Mouse (Mus musculus) hindbrain, postnatal 0 days (tissue): ENCODE measurements around the gene Xpnpep3. TPM values are rescaled to one million over a fixed set of nuclear protein-coding genes. Genes with fewer than 3 reads are reported as not detected.
A peak's percentile ranks its signal among the peaks of the same experiment; 100 is the strongest.

ENCODE experiments used
- ATAC-seq: fragments of 200-750 bp; cut with Nextera tagmentation; 2 replicates; pipeline ENCODE4 v1.8.0; 2017; ENCODE audit warnings: mild to moderate bottlenecking, moderate TSS enrichment, moderate library complexity
- DNase-seq: peaks from one replicate; pipeline ENCODE4 v3.0.0-alpha.2; 2015; ENCODE audit warnings: low spot score
- H3K27ac ChIP-seq: fragments of 300-500 bp; sonication (generic); 2 replicates; pipeline ENCODE4 v1.5.1; 2014; ENCODE audit warnings: mild to moderate bottlenecking
- H3K27me3 ChIP-seq: fragments of 300-500 bp; sonication (generic); 2 replicates; pipeline ENCODE4 v1.6.1; 2014; ENCODE audit warnings: low read length, mixed read lengths; ENCODE audit not compliant: insufficient read depth
- H3K36me3 ChIP-seq: fragments of 300-500 bp; sonication (generic); 2 replicates; pipeline ENCODE4 v1.6.1; 2014; ENCODE audit warnings: low read length, mixed read lengths; ENCODE audit not compliant: insufficient read depth
- H3K4me1 ChIP-seq: fragments of 300-500 bp; sonication (generic); 2 replicates; pipeline ENCODE4 v1.6.1; 2014; ENCODE audit warnings: antibody characterized with exemption, low read length, mixed read lengths; ENCODE audit not compliant: insufficient read depth
- H3K4me2 ChIP-seq: fragments of 300-500 bp; sonication (generic); 2 replicates; pipeline ENCODE4 v1.6.1; 2014; ENCODE audit warnings: low read depth, mild to moderate bottlenecking, low read length, moderate library complexity, mixed read lengths
- H3K4me3 ChIP-seq: fragments of 300-500 bp; sonication (generic); 2 replicates; pipeline ENCODE4 v1.5.1; 2014; ENCODE audit warnings: low read length
- H3K9ac ChIP-seq: fragments of 300-500 bp; sonication (generic); replicated peaks from 2 replicates; pipeline ENCODE4 v1.6.1; 2014; ENCODE audit warnings: mild to moderate bottlenecking, low read length, moderate library complexity, mixed read lengths
- H3K9me3 ChIP-seq: fragments of 300-500 bp; sonication (generic); 2 replicates; pipeline ENCODE4 v1.6.1; 2016; ENCODE audit warnings: low read length, mixed read lengths
- CTCF ChIP-seq: IDR thresholded peaks from 2 replicates; pipeline ENCODE4 v1.5.1; 2016; ENCODE audit warnings: antibody characterized with exemption, control low read depth, low read depth
- WGBS: fragments of 180-500 bp; shearing (Covaris S2); extraction: QIAGEN DNeasy Blood & Tissue Kit; methylation state at CpG from one replicate; pipeline ENCODE4 v1.1.7; 2014; 5-methylcytosine and 5-hydroxymethylcytosine counted together
- polyA plus RNA-seq: library from polyadenylated mRNA; unstranded; fragments of >200 nt; fragmentation: Nextera tagmentation; extraction: Ambion mirVana; gene quantifications from 2 replicates; pipeline ENCODE4 v1.2.1, GENCODE M21; 2015
- total RNA-seq: library from RNA; depleted of rRNA; stranded (reverse); fragments of >200 nt; gene quantifications from 2 replicates; pipeline ENCODE4 v1.2.3, GENCODE M21; 2014; rRNA removed

Gene Xpnpep3
- 7.7 and 12.7 TPM in 2 replicates for total RNA-seq
- polyA plus RNA-seq = 6.5 and 6.7 TPM in 2 replicates

DNA sequence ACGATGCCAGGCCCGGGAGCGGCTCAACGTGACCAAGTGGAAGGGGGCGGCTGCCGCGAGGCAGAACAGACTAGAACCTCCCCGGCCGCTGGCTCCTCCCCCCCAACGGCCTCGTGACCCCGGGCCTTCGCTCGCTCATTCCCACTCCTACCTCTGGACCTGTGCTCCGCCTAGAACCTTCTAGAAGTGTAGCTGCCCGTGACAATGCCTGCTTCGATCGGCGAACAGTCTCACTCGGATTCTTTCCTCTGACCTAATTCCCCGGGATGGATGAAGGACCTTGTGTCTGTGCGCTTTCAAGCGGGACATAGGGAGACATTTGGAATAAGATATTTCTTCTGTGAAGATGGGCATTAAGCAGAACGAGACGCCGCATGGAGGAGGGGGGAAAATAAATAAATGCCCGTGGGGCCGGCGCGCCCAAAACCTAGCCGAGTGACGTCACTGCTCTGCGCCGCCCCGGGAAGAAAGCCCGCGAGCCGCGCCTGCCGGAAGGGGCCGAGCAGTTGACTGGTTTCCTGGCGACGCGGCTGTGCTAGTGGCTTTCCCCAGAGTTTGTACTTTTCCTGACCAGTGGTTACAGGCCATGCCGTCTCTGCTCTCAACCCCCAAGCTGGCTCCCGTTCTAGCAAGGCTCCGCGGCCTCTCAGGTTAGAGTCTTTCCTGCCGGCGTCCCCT lies at the start of gene Xpnpep3, which contains the start of gene St13:
Gene Xpnpep3, plus strand, starts transcription at position 501 of the 678 bp plus-strand sequence.
Gene St13, minus strand, starts transcription at position 440 of the 678 bp plus-strand sequence.
- H3K4me3 ChIP-seq = peak within 1 kb of the TSS; percentile 94
- peak within 1 kb of the TSS; percentile 91 for H3K9ac ChIP-seq
- no peaks in the 10 kb centered on the region for H3K9me3 ChIP-seq
- under 1% methylated on average over 50 of the region's 50 CpGs for WGBS
- H3K4me1 ChIP-seq = peaks cover 6% of the 10 kb centered on the region; the same call in 1 of the 2 replicates
- peak; percentile 100 for ATAC-seq
- no peaks in the 10 kb centered on the region for H3K36me3 ChIP-seq
- peak; percentile 98 for DNase-seq
- peak within 1 kb of the TSS; percentile 70 for H3K4me2 ChIP-seq
- H3K27me3 ChIP-seq = no peaks in the 10 kb centered on the region
- peak within 1 kb of the TSS; percentile 97 for H3K27ac ChIP-seq
- TF ChIP-seq CTCF = no peak

DNA sequence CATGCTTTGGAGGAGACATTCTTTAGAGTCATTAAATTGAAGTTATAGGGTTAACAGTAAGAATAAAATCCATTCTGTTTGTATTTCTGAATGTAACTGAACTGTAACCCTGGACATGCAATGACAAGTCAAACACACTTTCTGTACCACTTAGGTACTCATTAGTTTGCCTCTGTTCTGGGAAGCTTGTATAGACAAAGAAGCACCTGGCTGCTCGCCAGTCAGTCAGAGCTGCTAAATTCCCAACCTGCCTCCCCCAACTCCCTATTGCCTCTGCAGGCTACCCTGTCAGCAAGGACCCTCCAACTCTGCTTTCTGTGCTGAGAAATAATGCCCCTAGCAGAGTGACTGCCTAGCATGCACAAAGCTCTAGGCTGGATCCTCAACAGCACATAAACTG lies 49.5 kb upstream of the Xpnpep3 start:
- Histone ChIP-seq H3K4me1 (no peaks in the 10 kb centered on the region), H3K4me3 (no peak overlapping the region), H3K4me2 (no peak overlapping the region), H3K27me3 (no peaks in the 10 kb centered on the region), H3K9me3 (no peaks in the 10 kb centered on the region), H3K27ac (no peak overlapping the region), H3K9ac (no peak overlapping the region), H3K36me3 (no peaks in the 10 kb centered on the region)
- 38% methylated on average over 1 of the region's 1 CpGs for WGBS
- no peak for TF ChIP-seq CTCF
- no peak for ATAC-seq
- DNase-seq = peak; percentile 12

DNA sequence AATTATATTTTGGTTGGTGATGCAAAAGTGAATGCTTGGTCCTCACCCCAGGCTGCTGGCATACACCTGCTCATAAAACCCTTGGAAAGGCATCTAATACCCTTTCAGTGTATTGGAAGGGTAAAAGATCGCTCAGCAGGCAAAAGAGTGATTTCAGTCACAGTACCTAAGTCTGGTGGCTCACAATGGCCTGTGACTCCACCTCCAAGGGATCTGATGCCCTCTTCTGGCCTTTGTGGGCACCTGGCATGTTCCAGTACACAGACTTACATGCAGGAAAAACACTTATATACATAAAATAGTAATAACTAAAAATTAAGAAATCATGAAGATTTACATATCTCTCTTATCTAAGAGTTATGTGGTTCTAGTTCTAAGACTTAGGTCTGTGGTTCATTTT lies 47.3 kb upstream of the Xpnpep3 start:
- DNase-seq (peak; percentile 43), ATAC-seq (no peak)
- no peaks in the 10 kb centered on the region for H3K36me3 ChIP-seq
- no peak overlapping the region for H3K27ac ChIP-seq
- WGBS = 50% methylated on average over 1 of the region's 1 CpGs
- no peak overlapping the region for H3K9ac ChIP-seq
- peak; percentile 55 for TF ChIP-seq CTCF
- no peak overlapping the region for H3K4me3 ChIP-seq
- no peaks in the 10 kb centered on the region for H3K4me1 ChIP-seq
- no peaks in the 10 kb centered on the region for H3K9me3 ChIP-seq
- no peak overlapping the region for H3K4me2 ChIP-seq
- H3K27me3 ChIP-seq = no peaks in the 10 kb centered on the region

DNA sequence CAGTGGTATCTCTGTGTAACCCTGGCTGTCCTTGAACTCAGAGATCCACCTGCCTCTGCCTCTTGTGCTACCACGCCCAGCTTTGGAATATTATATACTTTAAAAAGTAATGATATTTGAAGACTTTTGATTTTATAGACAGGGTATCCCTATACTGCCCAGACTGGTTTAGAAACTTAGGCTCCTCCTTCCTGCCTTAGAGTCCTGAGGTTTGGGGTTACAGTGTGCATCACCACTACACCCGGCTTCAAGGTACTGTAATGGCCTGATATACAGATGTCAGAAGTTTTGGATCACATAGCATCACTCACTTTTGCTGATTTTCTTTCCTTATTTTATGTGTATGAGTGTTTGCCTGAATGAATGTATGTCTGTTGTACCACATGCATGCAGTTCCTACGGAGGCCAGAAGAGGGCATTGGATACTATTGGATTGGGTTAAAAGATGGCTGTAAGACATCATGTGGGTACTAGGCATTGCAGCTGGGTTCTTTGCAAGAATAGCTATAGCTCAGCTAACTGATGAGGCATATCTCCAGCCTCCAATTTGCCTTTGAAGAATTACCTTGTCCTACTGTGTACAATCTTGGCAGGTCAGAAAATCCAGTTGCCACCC lies 44.7 kb upstream of the Xpnpep3 start:
- Histone ChIP-seq H3K9ac (no peak overlapping the region), H3K4me3 (no peak overlapping the region), H3K4me2 (no peak overlapping the region), H3K36me3 (no peaks in the 10 kb centered on the region), H3K27me3 (no peaks in the 10 kb centered on the region), H3K4me1 (peaks cover 5% of the 10 kb centered on the region; the same call in 1 of the 2 replicates), H3K27ac (no peak overlapping the region), H3K9me3 (no peaks in the 10 kb centered on the region)
- WGBS = 65% methylated on average over 3 of the region's 3 CpGs
- ATAC-seq = no peak
- peak; percentile 75 for TF ChIP-seq CTCF
- DNase-seq = peak; percentile 53

DNA sequence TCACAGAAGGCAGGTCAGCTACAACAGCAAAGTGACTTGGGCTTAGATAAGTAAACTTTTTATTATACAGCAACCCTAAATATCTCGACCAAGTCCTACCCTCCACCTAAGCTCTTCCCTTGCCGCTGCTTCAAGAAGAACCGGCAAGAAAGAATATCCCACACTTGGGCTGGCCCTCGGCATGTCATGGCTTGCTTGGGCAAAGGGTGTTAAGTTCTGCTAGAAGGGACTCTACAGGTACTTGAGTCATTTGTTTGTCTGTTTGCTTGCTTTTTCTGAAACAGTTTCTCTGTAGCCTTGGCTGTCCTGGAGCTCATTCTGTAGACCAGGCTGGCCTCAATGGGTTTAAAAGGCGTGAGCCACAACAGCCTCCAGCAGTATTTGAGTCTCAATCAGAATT lies 43.0 kb upstream of the Xpnpep3 start:
- DNase-seq (no peak), ATAC-seq (no peak)
- Histone ChIP-seq H3K4me1 (peaks cover 5% of the 10 kb centered on the region; the same call in 1 of the 2 replicates), H3K4me3 (no peak overlapping the region), H3K9me3 (no peaks in the 10 kb centered on the region), H3K4me2 (no peak overlapping the region), H3K27me3 (no peaks in the 10 kb centered on the region), H3K9ac (no peak overlapping the region), H3K36me3 (no peaks in the 10 kb centered on the region), H3K27ac (no peak overlapping the region)
- WGBS = 46% methylated on average over 5 of the region's 5 CpGs
- no peak for TF ChIP-seq CTCF

DNA sequence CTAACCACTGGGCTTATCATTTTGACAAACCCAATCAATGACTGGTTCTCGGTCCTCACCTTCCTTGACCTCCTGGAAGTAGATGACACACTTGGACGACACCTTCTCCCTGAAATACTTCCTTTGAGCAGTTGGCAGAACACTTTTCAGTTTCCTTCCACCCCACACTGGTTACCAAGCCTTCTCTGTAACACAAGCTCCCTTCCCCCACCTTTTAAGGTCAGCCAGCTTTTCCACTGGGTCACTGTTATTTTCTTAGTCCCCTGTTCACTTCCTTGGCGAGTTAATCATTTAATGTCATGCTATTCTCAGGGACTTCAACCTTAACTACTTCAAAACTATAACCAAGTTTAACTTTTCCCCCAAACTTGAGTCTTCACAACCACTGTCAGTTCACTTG lies 41.0 kb upstream of the Xpnpep3 start:
- DNase-seq = no peak
- Histone ChIP-seq H3K4me3 (no peak overlapping the region), H3K4me2 (no peak overlapping the region), H3K27ac (no peak overlapping the region), H3K9ac (no peak overlapping the region), H3K36me3 (peaks cover 8% of the 10 kb centered on the region; the same call in 1 of the 2 replicates), H3K27me3 (no peaks in the 10 kb centered on the region), H3K9me3 (no peaks in the 10 kb centered on the region), H3K4me1 (peaks cover 5% of the 10 kb centered on the region; the same call in 1 of the 2 replicates)
- 84% methylated on average over 3 of the region's 3 CpGs for WGBS
- no peak for ATAC-seq
- TF ChIP-seq CTCF = no peak

DNA sequence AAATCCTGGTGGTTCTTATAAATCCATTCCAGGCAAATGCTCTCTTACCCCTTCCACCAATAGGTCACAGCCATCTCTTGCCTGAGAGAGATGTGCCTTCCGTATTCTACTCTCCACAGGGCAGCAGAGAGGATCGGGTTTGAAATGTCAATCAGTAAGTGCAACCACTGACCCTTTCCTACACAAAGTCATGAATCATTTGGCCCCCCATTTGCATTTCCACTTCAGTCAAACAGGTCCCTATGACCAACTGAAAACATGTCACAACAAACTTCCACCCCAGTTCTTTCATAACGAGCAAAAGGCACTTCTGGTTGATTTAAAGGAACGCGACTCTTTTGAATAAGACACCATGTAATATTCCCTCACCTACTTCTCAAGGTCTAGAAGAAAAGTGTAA lies 40.5 kb upstream of the Xpnpep3 start:
- peaks cover 13% of the 10 kb centered on the region for H3K36me3 ChIP-seq
- H3K27ac ChIP-seq = no peak overlapping the region
- H3K4me1 ChIP-seq = peaks cover 5% of the 10 kb centered on the region; the same call in 1 of the 2 replicates
- ATAC-seq (no peak), DNase-seq (no peak)
- no peaks in the 10 kb centered on the region for H3K9me3 ChIP-seq
- no peaks in the 10 kb centered on the region for H3K27me3 ChIP-seq
- H3K9ac ChIP-seq = no peak overlapping the region
- peak overlapping the region; percentile 97 for H3K4me2 ChIP-seq
- TF ChIP-seq CTCF = no peak
- 82% methylated on average over 5 of the region's 5 CpGs for WGBS
- peak overlapping the region; percentile 76; the same call in 1 of the 2 replicates for H3K4me3 ChIP-seq
